Mouse (Mus musculus) cerebellum, postnatal 25 days (tissue): ENCODE measurements around the gene Zfp354b.

Source experiments
- DNase-seq, 2 experiments: peaks; one replicate each; pipeline ENCODE4 v3.0.0; 2021; ENCODE audit warnings: mixed read lengths in 2 of 2

The Zfp354b gene

GRCm38 (mm10) chr11:50931451-50931866 is at the start of gene Zfp354b:
Gene Zfp354b (minus strand): TSS chr11:50931633.
- DNase-seq, result peak; percentile 86 to 93

DNA sequence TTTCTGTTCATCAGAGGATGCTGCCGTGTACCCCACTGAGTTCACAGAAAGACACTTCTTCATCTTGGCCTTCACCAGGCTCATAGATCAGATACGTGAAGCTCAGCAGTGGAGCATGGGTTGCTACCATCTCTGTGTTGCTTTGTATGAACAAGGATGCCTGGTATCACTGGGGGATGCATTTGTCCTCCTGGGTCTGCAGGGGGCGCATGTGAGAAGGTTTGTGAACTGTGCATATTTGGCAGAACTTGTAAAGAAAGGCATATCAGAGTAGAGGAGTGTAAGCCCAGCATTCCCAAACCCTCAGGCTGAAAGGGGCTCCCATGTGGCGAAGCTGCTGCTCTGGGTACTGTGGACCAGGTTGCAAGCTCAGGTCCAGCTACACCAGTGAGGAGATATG is 45.8 kb upstream of the Zfp354b start:
- peak; percentile 8 for DNase-seq

DNA sequence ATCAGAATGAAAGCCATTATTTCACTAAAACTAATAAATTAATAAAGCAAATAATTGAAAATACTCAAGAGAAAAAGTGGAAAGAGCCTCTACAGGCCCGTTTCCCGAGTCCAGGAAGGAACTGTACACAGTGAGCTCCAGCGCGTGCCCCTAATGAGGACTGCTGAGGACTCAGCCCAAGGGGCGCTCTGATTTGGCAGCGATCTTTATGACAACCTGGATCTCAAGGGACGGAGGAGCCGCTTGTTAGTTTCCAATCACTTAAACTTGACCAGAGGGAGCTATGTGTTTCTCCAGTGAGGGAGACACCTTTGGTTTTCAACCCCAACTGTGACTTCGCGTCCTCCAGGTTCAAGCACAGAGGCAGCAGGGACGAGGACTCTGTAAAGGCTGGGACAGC is 34.8 kb upstream of the Zfp354b start, which contains the start of gene Olfr1378:
Gene Olfr1378, plus strand, starts transcription at position 301 of the 400 bp plus-strand sequence.
- DNase-seq, result no peak

DNA sequence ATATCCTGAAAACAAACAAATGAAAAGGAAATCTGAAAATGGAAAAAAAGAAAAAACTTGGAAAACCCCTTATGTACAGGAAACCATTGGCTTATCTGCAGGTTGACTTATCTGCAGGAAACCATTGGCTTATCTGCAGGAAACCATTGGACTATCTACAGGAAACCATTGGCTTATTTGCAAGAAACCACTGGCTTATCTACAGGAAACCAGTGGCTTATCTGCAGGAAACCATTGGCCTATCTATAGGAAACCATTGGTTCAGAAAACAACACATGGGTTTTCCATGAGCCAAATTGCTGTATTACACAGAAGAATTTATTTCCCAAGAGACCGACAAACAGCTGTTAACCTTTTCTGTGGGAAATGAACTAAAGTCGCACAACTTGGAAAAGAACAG is 33.5 kb upstream of the Zfp354b start:
- DNase-seq, result no peak

- DNase-seq, result no peak
These were observed 22.2 kb upstream of the Zfp354b start, which contains the start of gene Prop1 for GRCm38 (mm10) chr11:50953665-50954064. Gene Prop1 (minus strand): TSS chr11:50953765.

- no peak for DNase-seq
These were observed 20.9 kb upstream of the Zfp354b start for GRCm38 (mm10) chr11:50952290-50952689.

DNA sequence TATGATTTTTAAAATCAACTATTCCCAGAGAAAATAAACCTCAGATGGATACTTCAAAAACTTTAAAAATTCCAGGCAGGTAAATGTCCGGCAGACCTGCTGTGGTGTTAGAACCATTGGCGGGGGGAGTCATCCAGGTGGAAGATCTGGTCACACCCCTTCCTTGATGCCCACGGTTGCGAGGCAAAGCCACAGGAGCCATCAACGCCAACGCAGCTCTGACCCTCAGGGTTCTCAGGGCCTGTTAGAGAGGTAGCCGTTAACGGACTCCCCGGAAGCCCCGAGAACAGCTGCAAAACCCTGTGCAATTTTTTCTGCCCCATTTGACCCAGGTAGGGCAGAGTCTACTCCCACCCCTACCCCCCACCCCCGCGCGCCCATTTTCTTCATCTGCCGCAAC is 12.1 kb upstream of the Zfp354b start, which contains the start of gene 4933414I15Rik:
Gene 4933414I15Rik, minus strand, starts transcription at position 260 of the 400 bp plus-strand sequence.
- no peak for DNase-seq

DNA sequence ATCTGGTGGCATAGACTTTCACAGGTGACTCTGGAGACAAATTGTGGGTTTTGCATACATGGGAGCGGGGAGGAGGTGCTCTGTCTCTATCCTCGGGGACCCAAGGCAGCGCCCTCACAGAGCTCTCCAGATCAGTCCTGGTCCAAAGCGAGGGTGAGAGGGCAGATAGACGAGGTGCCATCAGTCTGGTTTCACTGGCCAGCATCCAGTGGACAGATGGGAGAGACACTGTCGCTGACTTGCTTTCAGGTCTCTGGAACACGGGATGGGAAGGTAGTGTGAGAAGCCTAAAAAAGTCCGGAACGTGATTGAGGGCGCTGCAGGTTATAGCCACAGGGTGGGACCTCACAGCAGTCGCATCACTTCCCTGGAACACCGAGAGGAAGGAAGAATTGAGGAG is 11.0 kb upstream of the Zfp354b start:
- peak in 1 of 2 experiments; percentile 53 for DNase-seq

- peak; percentile 26 to 56 for DNase-seq
These were observed 8.4 kb upstream of the Zfp354b start for GRCm38 (mm10) chr11:50939621-50940366.

DNA sequence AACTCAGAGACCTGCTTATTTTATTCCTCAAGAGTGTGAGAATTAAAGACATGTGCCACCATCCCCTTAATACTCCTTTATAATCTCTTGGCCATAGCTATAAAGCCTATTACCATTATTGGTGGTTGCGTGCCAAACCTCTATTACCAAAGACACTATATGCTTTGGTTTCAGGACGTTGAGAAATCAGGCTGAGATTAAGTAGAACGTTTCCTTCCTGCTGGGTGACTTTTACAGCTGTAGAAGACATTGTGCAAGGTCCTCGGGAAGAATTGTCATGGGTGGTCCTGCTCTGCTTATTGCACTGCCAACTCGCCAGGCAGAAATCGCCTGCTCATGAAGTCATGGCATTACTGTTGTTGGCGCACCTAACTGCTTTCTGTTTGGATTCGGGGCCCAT is 7.0 kb upstream of the Zfp354b start:
- no peak for DNase-seq

- DNase-seq, result no peak
These were observed 607 bp upstream of the Zfp354b start for GRCm38 (mm10) chr11:50932040-50932439.

GRCm38 (mm10) chr11:50931021-50931420 is 412 bp downstream of the Zfp354b start:
- no peak for DNase-seq

DNA sequence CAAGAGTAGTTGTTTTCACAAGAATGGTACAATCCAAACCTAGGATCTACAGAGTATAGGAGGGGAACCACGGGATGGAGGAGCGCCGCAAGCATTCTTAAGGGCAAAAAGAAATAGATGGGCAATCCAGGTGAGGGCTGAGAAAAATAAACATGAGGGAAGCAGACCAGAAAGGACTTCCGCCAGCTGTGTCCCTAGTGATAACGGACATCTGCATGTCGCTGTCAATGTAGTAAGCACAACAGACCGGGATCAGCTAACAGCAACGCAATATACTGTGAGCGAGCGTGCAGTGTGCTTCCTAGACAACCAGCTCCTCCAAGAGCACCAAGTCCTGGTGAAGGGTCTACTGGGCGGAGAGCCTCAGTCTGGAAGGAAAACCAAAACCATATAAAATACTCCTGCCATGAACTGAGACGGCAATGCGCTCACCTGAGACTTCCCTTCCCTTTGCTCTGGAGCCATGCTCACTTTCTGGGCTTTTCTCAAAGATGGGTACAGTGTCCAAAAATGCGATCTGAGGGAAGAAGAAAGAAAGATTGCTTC is 891 bp downstream of the Zfp354b start:
- peak in 1 of 2 experiments; percentile 12 for DNase-seq

DNA sequence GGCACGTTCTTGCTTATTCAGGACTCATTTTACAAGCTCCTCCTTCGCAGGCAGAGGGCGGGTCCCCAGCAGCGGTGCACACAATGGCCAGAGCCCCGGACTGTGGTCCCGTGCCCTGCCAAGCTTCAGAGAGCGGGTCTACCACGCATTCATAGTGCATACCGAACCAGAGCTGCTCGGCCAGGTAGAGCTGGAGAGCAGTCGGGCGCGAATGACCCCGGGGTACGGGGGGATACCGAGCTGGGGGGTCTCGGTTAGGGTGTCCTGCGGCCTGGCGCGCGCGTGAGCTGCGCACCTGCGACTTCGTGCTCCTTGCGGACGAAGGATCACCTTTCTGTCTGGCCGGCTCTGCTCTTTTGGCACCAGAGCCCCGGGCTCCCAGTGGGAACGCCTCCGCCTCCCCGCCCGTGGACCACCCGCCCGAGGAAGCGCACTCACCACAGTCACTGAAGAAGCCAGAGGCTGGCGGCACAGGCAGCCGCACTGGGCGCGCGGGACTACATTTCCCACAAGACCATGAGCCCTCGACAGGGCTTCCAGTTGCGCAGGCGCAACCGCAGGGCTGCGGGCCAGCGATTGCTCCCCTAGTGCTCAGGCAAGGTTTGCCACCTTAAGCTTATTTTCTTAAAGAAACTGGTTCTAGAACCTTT is 15.6 kb downstream of the Zfp354b start, which contains the start of gene Zfp2:
Gene Zfp2, minus strand, starts transcription at position 495 of the 650 bp plus-strand sequence.
- DNase-seq, result peak; percentile 91 to 95

DNA sequence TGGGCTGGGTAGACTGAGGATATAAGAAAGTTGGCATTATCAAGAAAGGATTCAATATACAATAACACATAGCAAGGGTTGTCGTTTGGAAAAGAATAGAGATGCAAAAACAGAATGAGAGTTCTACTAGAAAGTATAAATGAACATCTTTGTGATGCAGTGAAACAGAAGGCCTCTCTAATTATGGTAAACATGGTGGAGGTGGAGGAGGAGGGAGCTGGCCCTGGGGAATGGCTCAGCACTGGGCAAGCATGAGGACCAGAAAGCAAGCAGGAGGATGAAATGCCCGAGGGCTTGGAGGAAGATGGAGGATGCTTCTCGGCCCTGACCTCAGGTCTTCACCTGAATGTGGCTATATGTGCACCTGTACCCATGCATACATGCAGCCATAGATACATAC is 17.0 kb downstream of the Zfp354b start:
- no peak for DNase-seq

DNA sequence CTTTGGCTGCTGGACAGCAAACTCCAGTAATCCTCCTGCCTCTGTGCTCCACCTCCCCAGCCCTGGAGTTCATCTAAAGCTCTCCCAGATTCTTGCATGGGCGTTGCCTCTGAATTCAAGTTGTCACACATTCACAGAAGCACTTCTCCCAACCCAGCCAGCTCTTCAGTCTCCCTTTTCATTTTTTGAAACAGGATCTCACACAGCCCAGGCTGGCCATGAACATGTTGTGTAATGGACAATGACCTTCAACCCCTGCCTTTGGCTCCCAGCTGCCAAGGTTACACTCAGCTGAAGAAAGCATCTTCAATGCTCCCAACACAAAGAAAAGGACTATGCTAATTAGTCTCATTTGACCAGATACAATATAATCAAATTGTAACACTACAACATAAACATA is 18.1 kb downstream of the Zfp354b start:
- DNase-seq, result no peak

GRCm38 (mm10) chr11:50908136-50908535 is 23.3 kb downstream of the Zfp354b start:
- no peak for DNase-seq

DNA sequence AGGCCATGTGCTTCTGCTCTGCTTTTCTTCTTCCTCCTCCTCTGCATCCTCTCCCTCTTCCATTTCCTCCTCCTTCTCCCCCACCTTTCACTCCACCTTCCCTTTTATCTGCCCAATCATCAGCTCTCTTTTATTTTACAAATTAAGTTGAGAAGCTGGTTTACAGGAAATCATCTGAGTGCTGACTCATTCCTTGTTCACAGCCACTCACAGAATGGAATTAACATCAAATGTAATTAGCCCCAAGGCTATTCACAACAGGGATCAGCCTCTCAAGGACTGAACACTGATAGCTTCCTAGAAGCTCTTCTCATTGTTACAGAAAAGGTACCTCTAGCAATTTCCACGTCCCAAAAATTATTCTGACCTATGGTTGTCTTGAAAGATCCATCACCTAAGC is 34.1 kb downstream of the Zfp354b start:
- DNase-seq, result no peak

- no peak for DNase-seq
These were observed 39.0 kb downstream of the Zfp354b start for GRCm38 (mm10) chr11:50892441-50892840.

DNA sequence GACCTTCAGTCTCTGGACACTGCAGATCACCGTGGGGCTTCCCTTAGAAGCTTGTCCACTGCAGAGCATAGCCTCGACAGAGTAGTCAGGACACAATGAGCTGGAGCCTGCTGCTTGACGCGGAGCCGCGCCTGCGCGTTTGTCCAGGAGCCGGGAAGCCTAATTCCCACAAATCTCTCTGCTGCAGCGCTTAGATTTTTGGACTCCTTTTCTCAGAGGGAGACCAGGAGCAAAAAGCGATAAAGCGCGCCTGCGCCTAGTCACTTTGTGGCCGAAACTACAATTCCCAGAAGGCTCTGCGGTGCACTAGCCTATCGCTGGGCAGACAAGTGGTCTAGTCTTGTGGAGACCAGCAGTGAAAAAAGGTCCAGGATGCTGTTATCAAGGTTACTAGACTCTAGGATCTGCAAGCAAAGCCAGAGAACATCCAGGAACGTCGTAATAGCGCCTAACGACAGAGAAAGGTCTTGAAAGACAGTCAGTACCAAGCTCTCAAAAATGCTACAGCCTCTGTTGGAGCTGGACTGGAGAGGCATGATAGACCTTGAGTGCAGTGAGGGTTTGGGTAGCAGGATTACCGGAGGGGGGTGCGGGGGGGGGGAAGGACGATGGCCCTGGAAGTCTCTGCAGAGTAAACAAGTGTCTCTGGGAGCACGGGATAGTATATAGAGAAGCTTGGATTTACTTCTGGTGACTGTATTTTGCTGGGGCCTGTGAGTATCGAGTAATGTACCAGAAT is 43.9 kb downstream of the Zfp354b start, which contains the start of gene Zfp454:
Gene Zfp454, minus strand, starts transcription at position 262 of the 739 bp plus-strand sequence.
- DNase-seq, result peak; percentile 94

- peak in 1 of 2 experiments; percentile 44 for DNase-seq
These were observed 44.5 kb downstream of the Zfp354b start for GRCm38 (mm10) chr11:50886933-50887293.

DNA sequence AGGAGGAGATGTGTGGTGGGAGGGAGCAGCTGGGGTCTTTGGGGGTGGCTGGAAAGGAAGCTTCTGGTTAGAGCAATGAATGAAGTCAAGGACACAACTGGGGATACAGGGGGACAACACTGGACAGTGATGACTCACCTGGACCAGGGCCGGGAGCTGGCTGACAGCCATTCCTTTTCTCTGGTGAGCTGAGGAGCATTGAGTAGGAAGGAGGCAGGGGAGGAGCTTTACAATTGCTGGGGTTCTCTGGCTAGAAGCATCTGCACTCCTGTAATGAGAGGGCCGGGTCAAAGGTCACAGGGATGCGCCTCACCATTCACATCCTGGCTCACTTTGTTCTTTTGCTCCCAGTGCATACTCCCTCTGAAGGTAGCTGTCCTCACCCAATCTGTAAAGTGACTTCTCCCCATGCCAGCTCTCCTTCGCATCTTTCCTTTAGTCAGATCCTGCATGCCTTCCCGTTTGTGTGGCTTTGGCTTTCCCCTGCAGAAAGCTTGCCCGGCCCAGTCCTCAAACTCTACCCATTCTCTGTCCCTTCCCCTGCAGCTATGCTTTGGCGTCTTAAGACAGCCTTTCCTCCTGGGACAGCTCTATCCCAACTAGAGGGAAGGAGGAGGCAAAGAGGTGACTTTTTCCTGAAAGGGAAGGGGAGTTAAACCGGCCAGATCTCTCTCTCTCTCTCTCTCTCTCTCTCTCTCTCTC is 45.1 kb downstream of the Zfp354b start:
- peak; percentile 22 to 66 for DNase-seq
